Mouse (Mus musculus) ES-Bruce4 (cell line): ENCODE measurements around the gene Zfp799.

Experiments
- CTCF ChIP-seq: IDR thresholded peaks from one replicate; pipeline ENCODE4 v1.8.1; 2011; ENCODE audit warnings: low read depth, low read length
- EP300 ChIP-seq: IDR thresholded peaks from 2 replicates; pipeline ENCODE4 v1.6.1; 2011; ENCODE audit warnings: low read depth, low read length; ENCODE audit not compliant: insufficient read depth
- POLR2A ChIP-seq: IDR thresholded peaks from one replicate; pipeline ENCODE4 v1.8.1; 2011; ENCODE audit warnings: low read length; ENCODE audit not compliant: insufficient read depth

- TF ChIP-seq CTCF (no peak), POLR2A (no peak), EP300 (no peak)
Measured at GRCm38 (mm10) chr17:32814136-32814535, 15.9 kb downstream of the Zfp799 start.
